Mouse (Mus musculus) heart, postnatal 4 days (tissue): ENCODE results near the gene Rin2. TPM values are rescaled to one million over a fixed set of nuclear protein-coding genes. Genes with fewer than 3 reads are reported as not detected.
A peak's percentile ranks its signal among the peaks of the same experiment; 100 is the strongest.
"Not testable (repeated sequence)": the region's sequence is repeated elsewhere in the genome, so short reads cannot be mapped to it uniquely, and the experiment has no call there.

ENCODE experiments used
- DNase-seq: peaks from one replicate; pipeline ENCODE4 v3.0.0; 2021
- total RNA-seq, 2 experiments: library from RNA; stranded (reverse); gene quantifications; 2 replicates each; pipeline ENCODE4 v1.2.3; 2021

The Rin2 gene
- total RNA-seq, 2 experiments from 2014 or later, result 17.3 to 20.6 TPM

DNA sequence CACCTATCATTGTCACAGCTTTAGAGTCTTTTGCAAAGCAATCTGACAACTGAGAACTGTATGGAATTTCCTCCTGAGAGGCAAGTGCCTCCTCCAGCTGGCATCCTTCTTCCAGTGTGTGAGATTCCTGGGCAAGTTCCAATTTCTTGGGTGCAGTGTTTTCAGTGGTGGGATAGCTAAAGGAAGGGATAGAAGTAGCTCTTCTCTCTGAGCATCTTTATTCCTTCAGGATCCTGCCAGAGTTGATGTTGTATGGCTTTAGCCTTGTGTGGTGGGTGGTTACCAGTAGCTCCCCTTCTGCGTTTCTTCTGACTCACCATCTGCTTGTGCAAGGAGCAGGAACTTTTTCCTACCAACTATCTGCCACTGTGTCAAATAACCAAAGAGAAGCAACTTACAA is 9.1 kb downstream of the Rin2 start:
- DNase-seq, result no peak

DNA sequence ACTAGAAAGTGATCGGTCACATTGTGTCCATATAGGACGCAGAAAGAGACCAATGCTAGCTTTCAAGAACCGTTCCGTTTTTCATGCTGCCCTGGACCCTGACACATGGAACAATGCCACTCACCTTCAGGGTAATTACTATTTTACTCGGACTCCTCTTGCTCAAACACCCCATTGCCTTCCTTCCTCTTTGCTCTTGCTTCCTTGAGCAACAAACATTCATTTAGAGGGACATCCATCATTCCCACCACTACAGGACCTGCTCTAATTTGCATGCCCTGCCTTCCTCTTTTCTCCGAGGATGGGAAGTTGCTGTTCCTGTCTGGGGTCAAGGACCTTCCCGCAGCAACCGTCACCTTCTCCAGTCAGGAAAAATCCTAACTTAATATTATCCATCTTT is 9.9 kb downstream of the Rin2 start:
- no peak for DNase-seq

DNA sequence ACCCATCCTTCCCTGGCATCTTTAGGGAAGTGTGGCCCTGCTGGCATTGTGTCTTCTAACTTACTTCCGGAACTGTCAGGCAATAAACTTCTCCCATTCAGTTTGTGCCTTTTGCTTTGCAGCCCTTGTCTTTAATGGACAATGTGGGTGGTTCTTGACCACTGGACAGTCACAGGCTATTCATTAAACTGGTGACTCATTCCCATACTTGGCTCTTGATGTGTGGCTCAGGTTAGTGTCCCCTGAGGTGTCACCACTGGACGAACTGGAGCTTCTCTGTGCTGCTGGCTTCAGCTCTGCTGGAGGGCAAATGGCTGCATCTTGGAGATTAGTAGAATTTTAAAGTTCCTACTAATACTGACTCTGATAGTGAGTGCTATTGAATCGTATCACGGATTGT is 11.0 kb downstream of the Rin2 start:
- no peak for DNase-seq

DNA sequence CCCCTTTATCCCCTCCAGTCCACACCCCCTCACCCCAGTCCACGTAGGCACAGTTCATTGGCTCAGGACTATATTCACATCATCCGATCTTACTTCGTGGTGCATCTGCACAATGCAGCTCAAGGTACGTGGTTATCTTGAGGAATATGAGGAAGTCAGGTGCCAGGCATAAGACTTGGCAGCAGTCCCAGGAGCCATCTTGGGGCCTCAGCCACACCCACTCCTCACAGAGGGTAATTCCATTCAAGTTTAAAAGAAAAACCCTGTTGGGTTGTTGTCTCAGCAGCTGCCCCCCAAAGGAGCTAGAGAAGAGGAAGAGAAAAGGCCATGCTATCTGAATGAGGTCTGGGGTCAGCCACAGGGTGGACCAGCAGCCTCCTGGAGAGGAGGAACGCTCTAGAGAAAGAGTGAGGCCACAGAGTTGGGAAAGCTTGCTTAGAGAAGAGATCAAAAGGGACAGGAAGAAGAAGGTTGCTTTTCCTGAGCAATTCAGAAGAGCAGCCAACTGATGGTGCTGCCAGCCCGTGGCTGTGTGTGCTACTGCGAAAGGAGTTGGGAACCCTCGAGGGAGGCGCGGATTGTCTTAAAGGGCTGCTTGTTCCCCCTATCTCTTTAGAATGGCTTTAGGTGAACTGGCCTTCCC is 16.5 kb downstream of the Rin2 start:
- no peak for DNase-seq

DNA sequence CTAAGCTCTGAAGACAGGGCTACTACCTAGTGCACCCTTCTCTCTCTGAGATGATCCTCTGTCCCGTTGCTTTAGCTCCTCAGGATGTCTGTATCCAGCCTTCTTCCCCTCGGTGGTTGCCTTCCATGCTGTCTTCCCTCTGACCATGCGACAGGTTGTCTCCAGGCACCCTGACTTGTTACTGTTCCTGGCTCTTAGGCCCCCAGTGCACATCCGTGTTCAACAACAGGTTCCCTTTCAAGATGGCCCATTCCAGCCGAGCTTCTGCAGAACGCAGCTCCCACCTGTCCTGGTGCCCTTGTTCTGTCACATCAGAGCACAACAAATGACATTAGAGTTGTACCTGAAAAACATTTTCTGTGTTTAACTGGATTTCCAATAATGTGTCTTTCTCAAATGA is 22.1 kb downstream of the Rin2 start:
- no peak for DNase-seq

DNA sequence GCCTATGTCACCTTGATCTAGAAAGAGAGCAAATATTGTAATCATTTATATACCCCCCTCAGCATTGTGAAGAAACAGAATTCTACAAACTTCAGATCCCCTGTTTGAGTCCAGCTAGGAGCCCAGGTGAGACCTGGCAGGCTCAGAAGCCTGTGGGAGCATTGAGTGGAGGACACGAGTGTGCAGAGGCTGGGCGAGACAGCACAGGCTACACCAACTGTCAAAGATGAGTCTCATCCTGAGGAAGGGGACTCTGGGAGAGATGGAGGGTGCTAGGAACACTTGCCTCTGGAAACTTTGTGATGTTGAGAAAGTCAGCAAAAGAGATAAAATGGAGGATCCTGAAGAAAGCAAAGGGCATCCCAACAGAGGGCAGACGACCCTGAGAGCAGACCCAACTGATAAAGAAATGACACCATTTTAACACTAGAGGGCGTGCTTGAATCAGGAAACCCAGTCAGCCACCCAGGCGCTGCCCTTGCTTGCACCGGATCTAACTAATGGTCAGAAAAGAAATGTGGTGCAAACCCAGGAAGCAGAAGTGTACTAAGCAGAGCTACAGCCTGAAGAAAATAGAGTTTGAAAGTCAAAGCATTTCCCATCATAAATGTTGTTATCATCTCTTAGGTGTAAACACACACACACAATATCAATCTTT is 24.5 kb downstream of the Rin2 start:
- peak; percentile 67 for DNase-seq

DNA sequence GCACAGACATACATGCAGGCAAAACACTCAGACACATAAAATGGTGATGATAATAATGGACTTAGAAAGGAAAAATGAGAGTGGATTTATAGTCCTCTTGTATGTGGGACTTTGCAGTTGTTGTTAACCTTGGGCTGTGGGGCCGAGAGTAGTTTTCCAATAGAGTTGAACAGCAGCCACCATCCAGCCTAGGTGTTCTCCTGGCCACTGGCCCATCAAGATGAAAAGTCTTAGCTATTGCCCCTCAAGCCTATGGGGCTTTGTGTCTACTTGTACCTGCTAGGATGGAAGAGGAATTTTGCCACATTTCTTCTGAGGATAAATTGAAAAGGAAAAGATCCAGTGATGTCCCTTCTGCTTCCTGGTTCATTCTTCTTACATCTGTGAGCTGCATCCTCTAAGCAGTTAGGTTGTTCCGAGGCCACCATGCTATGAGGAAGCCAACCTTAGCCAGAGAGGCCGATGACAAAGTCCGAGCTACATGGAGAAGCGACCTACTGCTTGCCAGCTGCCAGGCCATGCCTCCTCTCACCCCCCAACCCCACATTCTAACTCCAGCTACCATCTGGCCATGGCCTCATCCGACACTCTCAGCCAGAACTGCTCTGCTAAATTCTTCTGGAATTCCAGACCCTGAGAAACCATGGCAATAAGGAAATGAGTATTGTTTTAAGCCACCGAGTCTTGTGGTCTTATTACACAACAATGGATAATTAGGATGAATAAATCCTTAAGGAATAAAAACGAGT is 25.4 kb downstream of the Rin2 start:
- DNase-seq, result no peak

DNA sequence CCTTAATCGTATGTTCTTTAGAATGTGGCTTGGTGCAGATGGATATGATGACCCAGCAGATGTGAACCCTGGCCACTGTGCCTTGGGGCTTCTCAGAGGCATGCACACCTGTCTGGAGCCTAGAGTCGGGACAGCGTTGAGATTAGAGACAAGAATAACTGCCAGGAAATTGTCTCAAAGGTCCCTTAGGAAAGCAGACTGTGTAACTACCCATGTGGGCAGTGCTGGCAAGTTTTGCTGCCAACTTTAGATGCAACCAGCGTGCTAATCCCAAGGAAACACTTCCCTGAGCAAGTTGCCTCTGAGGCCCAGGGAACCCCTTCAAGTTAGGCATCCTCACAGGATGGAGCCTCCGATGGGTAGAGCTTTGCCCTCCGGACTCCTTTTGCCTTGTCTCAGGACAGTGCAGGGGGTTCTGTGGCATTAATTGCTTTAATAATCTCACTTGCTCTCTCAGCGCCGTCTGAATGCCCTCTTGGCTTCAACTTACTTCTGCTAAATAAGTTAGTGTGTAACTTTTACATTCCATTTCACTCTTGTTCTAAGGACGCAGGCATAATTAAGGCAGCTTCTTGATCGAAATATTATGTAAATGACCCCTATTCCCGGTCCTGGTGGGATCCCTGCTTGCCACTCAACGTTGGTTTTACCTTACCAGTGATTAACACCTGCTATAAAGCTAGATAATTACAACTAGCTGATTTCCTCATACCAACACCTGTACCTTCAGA is 26.8 kb downstream of the Rin2 start:
- DNase-seq, result no peak

DNA sequence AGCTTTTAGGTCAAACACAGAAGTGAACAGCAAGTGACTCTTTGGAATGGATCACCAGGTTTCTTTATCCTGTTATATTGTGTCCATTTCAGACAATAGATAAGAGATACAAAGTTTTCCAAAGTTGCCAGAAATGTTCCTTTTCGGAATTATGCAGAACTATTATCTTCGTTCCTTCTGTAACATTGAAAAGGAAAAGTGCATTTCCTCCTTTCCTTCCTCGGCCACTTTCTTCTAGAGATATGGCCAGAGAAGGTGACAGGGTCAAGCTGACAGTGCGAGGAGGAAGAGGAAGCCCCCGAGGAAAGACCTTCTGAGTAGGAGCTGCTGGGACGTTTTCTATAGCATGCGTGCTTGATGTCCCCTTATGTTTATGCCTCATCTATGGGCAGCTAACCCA is 29.7 kb downstream of the Rin2 start:
- DNase-seq, result no peak

DNA sequence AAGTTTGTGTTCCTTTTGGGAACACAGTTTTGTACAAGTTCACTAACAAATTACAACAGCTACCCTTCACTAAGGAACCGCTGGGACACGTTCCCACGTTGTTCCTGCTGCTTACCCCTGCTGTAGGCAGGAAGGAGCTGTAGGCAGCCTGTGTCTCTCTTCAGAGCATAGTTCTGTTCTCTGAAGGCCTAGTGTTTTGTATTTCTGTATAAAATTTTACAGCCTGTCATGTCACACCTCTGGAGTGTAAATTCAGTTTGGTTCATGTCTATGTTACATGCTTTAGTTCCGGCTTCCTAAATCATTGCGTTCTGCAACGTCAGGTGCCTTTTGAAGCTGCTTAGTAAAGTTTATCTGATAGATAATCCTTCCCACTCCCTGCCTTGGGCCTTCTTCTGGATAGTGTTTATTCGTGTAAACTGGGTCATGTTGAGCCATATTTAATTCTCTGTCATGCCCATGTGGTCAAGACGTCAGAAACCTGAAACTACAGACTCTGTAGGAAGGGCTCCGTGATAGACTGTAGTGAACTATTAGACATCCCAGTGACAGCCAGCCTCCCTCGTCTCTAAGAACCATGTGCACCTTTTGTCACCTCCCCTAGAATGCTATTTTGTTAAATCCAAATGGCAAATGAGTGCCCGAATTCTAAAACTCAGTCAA is 34.8 kb downstream of the Rin2 start:
- DNase-seq, result no peak

DNA sequence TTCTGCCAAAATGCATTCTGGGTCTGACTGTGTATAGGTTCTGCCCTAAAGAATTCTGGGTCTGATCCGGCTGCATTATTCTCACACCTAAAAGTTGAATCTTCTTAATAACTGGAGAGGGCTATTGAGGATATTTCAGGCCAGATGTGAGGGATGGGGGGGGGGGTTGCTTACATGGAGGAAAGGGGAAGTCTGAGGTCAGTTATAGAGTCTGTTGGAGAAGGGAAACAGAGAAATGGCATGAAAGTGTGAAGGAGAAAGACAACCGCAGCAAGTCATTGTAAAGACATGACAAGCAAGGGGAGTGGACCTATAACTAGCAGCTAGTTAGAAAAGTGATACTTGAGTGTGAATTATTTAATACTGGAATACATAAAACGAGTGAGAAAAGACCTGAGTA is 36.5 kb downstream of the Rin2 start:
- DNase-seq, result no peak

DNA sequence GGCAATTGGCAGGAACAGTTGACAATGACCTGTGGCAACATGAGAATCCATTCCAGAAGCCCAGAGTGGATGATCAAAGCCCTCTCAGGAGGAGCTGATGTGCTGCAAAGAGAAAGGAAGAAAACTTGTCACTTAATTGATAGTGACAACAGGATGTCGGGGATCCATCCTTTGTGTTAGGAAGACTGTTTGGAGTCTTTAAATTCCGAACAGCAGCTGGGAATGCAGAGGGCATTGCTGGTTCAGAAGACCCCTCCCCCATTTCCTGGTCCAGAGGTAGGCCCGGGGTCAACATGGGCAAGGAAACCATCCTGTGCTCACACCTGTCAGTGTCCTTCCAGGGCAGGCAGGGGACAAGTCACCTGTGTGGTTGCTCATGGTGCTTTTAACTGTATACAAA is 37.0 kb downstream of the Rin2 start:
- no peak for DNase-seq

DNA sequence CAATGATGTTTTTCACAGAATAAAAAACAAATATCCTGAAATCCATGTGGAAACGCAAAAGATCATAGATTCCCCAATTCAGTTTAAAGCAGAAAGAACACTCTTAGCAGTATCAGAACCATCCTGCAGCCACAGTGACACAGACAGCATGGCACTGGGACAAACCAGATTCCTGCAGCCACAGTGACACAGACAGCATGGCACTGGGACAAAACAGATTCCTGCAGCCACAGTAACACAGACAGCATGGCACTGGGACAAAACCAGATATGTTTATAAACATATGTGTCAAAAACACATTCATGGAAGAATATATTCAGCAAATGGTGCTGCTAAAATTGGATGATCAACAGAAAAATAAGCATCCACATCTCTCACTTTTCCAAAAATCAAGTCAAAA is 42.5 kb downstream of the Rin2 start:
- no peak for DNase-seq

DNA sequence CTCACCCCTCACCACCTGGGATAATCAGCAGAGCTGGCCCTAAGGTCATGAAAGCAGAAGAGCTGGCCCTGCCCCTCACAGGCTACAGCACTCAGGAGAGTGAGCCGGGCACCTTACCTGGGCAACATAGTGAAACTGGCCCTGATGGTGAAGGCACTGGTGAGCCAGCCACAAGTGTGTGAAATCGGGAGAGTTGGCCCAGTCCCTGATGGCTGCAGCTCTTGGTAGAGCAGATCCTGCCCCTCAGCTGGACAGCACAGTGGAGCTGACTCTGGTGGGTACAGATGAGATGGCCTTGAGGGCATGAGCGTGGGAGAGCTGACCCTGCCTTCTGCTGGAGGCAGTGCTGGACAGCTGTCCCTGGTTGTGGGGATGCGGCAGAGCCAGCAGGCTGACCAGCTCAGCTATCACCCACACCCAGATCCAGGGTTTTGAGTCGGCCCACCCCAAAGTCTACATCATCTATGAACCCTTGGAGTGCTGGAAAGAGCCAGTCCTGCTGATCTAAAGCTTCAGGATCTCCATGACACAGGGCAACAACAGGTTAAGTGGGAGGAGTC is 43.7 kb downstream of the Rin2 start:
- DNase-seq, result no peak

DNA sequence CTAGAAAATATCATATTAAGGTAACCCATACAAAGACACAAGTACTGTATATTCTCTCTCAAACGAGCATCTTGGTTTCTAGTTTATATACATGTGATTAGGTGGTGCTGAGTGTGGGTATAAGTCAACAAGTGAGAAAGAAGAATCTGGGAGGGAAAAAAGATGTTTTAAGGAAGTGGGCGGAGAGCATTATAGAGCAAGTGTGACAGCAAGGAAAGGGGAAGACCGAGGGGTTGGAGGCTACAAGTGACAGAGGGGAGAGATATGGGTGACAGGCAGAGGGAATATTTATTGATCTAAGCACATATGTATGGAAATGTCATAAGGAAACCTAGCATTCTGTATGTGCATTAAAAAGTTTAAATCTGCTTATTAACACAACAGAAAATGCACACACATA is 45.1 kb downstream of the Rin2 start:
- no peak for DNase-seq

DNA sequence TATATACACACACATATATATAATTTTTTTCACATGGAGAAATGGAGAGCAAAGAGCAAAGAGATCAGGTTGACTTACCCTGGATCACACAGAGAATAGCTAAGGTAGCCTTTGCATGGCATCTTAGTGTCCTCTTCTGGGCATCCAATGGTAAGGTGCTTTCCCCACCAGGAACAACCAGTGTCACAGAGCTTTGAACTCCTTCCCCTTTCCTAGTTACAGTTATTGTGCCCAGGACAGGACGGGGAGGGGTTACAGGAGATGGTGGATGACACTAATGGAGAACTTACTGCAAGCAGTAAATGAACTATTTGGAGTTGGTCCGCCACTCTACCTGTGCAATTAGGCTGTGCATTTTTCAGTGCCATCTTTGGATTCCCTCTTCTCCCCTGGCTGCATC is 45.7 kb downstream of the Rin2 start:
- no peak for DNase-seq

DNA sequence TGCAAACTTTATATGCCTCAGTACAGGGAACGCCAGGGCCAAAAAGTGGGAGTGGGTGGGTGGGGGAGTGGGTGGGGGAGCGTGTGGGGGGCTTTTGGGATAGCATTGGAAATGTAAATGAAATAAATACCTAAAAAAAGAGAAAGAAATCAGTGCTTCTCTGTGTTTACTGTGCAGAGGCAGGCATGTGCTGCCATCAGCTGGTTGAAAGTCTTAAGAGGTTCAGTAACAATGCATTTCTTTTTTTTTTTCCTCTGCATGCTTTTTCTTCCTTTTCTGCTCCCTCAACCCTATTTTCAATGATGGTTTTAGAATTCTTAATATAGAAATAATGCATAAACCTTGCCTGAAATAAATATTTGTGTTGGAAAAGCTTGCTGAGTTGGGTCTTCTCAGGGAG is 47.3 kb downstream of the Rin2 start:
- DNase-seq, result not testable (repeated sequence)

DNA sequence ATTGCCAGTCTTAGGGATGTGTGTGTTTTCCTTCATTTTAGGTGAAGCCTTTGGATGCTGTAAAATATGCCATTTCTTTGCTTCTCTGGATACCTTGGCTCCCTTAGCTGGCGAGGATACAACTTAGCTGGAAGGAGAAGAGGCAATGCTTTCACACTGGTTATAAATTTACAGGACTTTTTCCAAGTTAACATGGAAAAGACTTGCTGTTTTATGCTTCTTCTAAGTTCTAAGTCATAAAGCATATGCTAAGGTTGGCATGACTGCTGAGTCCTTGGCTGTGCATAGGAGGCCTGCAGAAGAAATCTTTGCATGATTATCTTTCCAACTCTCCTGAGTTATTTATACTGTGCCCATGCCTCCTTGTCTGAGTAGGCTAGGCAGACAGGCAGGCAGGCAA is 49.3 kb downstream of the Rin2 start:
- DNase-seq, result no peak

DNA sequence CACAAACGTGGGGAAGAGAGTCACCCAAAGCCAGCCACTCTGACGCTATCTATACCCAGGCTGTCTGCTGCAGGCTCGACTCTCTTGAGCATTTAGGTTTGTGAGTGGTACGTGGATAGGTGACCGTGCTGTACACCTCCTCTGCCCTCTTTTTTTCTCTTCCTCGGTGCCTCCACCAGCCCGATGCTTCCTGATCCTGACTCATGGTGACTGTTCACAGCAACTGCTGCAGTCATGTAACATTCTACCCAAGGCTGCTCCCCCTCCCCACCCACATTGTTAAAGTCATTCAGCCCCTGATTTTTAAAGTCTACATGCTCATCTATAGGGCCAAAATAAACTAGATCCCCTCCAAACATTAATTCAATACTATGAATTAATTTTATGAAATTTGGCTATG is 54.4 kb downstream of the Rin2 start:
- no peak for DNase-seq

DNA sequence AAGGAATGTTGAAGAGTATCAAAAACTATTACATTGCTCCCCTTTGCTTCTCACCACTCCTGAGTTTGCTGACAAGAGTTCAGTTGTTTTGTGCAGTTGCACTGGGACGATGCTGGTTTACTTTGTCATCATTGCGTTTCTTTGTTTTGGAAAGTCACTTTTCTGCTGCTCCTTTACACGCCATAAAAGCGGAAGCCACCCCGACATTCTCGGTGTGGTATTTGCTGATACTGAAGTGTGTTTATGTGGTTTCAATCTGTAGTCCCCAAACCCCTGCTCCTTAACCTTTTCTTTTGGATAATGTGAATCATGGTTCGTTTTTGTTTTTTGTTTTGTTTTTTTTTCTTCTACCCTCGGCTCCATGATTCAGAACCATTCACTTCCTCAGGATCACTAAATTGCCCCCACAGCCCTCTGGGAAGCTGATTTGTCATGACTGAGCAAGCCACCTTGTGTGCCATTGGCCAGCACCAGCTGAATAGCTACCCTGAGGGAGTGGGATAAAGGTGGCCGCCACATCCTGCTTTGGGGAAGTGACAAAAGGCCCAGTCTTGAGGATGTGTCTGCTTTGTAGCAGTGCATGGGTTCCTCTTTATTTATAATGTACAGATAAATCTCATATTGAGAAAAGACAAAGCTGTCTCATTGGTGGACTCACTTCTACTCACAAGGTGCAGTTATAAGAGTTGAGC is 55.3 kb downstream of the Rin2 start:
- no peak for DNase-seq

DNA sequence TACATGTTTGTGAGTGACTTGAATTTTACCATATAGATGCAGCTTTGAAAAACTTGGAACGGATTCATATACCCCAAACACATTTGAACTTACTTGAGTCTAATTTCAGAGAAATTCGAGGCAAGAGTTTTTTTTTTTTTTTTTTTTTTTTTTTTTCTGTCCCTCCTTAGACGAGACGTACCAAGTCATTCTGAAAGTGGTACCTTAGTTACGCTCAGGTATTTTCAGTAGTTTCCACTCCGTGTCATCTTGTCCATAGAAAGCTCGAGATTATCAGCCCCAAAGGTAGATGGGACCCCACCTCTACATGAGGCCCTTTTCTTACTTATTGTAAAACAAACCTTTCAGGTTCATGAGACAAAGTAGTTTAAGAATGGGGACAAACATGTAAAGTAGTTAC is 55.9 kb downstream of the Rin2 start:
- DNase-seq, result no peak

DNA sequence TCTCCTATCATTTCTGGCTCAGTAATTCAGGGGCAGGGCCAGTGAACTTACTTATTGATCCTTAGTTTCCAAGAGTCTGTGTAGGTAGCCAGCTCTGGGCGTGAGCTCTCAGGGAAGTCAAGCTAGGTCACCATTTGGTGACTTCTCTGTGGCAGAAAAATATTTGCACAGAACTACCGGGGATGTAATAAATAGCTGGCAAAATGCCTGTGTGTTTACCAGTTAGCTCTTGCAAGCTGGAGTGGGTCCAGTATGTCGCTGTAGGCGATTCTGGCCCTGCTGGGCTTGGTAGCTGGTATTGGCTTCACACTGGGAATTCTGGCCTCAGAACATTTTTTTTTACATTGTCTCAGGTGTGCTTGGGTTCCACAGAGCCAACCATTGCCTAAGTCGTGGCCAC is 60.1 kb downstream of the Rin2 start:
- no peak for DNase-seq
